ENCODE assay signal across 13 mouse cellular contexts in the genomic region with DNA sequence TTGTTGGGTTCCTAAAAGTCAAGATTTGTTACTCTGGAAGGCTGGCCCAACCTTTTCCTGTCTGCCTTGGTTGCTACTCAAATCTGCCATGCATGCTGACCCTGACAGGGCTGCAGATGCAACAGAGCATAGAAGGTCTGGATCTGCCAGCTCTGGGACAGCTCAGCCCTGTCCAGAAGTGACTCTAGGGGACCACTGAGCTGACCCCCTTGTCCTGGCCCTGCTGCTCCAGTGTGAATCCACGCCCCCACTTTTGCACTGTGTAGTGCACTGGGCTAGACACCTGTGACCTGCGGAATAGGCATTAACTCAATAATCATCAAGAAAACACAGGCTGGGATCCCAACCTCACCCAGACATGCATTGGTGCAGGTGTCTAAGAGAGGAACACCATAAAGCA. TPM values are rescaled to one million over a fixed set of nuclear protein-coding genes. Genes with fewer than 3 reads are reported as not detected.
DNase-seq lines count a peak whose midpoint lies in the region; ATAC-seq lines count a peak whose summit lies in the region.
"Had no signal": no experiment of that assay in that cellular context is flagged by ENCODE, and none has a peak within 500 bp of the region (broad histone marks: within the 10 kb centered on the region; RNA-seq: fewer than 3 reads in every experiment).

No protein-coding gene starts in this region.

- H3K27me3 ChIP-seq in forebrain, embryonic 14.5 days (replicated peaks; ENCODE audit: control insufficient read depth, insufficient read depth, low read length): no peaks in the 10 kb centered on the region
- no peaks in the 10 kb centered on the region for H3K27me3 ChIP-seq in forebrain, embryonic 10.5 days (ENCODE audit: poor library complexity, severe bottlenecking)
- no peaks in the 10 kb centered on the region for H3K27me3 ChIP-seq in hindbrain, embryonic 12.5 days
- H3K27me3 ChIP-seq in hindbrain, embryonic 10.5 days (ENCODE audit: insufficient read depth, poor library complexity, severe bottlenecking): no peaks in the 10 kb centered on the region
- no peaks in the 10 kb centered on the region for H3K27me3 ChIP-seq in midbrain, embryonic 12.5 days
- H3K27me3 ChIP-seq in midbrain, embryonic 11.5 days (ENCODE audit: control insufficient read depth, insufficient read depth, low read length): no peaks in the 10 kb centered on the region
- H3K27me3 ChIP-seq: embryonic facial prominence, embryonic 13.5 days had no signal

- H3K4me2 ChIP-seq in forebrain, embryonic 14.5 days (ENCODE audit: low read length): no peak overlapping the region
- no peak overlapping the region for H3K4me2 ChIP-seq in hindbrain, embryonic 12.5 days (replicated peaks)
- H3K4me2 ChIP-seq in midbrain, embryonic 12.5 days (replicated peaks): no peak overlapping the region
- no peak overlapping the region for H3K4me2 ChIP-seq in midbrain, embryonic 11.5 days
- H3K4me2 ChIP-seq: embryonic facial prominence, embryonic 13.5 days had no signal

- peak; percentile 18; the same call in 1 of the 2 replicates for ATAC-seq in forebrain, embryonic 14.5 days
- no peak for ATAC-seq in hindbrain, embryonic 12.5 days (ENCODE audit: low FRiP score)
- ATAC-seq in midbrain, embryonic 12.5 days (ENCODE audit: low FRiP score, low read depth): no peak
- ATAC-seq in midbrain, embryonic 11.5 days (ENCODE audit: low FRiP score): no peak

- no peaks in the 10 kb centered on the region for H3K9me3 ChIP-seq in forebrain, embryonic 14.5 days (replicated peaks; ENCODE audit: control insufficient read depth, low read length)
- no peaks in the 10 kb centered on the region for H3K9me3 ChIP-seq in forebrain, embryonic 10.5 days
- H3K9me3 ChIP-seq in hindbrain, embryonic 12.5 days (replicated peaks): no peaks in the 10 kb centered on the region
- no peaks in the 10 kb centered on the region for H3K9me3 ChIP-seq in hindbrain, embryonic 10.5 days
- no peaks in the 10 kb centered on the region for H3K9me3 ChIP-seq in midbrain, embryonic 12.5 days
- H3K9me3 ChIP-seq in midbrain, embryonic 11.5 days (ENCODE audit: control insufficient read depth, low read length): no peaks in the 10 kb centered on the region
- H3K9me3 ChIP-seq: embryonic facial prominence, embryonic 13.5 days had no signal

- H3K4me1 ChIP-seq in forebrain, embryonic 14.5 days (ENCODE audit: control insufficient read depth, insufficient read depth, low read length): peaks cover 9% of the 10 kb centered on the region
- peaks cover 12% of the 10 kb centered on the region; the same call in 1 of the 2 replicates for H3K4me1 ChIP-seq in forebrain, embryonic 10.5 days
- peaks cover 17% of the 10 kb centered on the region for H3K4me1 ChIP-seq in hindbrain, embryonic 12.5 days
- H3K4me1 ChIP-seq in hindbrain, embryonic 10.5 days (replicated peaks): peaks cover 26% of the 10 kb centered on the region
- peaks cover 12% of the 10 kb centered on the region for H3K4me1 ChIP-seq in midbrain, embryonic 12.5 days
- H3K4me1 ChIP-seq in midbrain, embryonic 11.5 days (ENCODE audit: control insufficient read depth, insufficient read depth, low read length): no peaks in the 10 kb centered on the region

- WGBS in forebrain, embryonic 14.5 days: 82% methylated on average over 2 of the region's 2 CpGs
- WGBS in forebrain, embryonic 10.5 days: 92% methylated on average over 2 of the region's 2 CpGs
- 80% methylated on average over 2 of the region's 2 CpGs for WGBS in hindbrain, embryonic 12.5 days
- 88% methylated on average over 2 of the region's 2 CpGs for WGBS in hindbrain, embryonic 10.5 days
- 100% methylated on average over 2 of the region's 2 CpGs for WGBS in midbrain, embryonic 12.5 days
- WGBS in midbrain, embryonic 11.5 days: 94% methylated on average over 2 of the region's 2 CpGs

- no peak for DNase-seq in forebrain, embryonic 14.5 days (ENCODE audit: low spot score)
- DNase-seq in forebrain, embryonic 10.5 days (ENCODE audit: extremely low spot score, low spot score): no peak
- no peak for DNase-seq in hindbrain, embryonic 10.5 days (ENCODE audit: low spot score)
- no peak for DNase-seq in midbrain, embryonic 11.5 days (ENCODE audit: low spot score, missing footprints)
- DNase-seq in right cerebral cortex, adult 2 months (ENCODE audit: low spot score in 2 of 2): no peak
- DNase-seq in liver: no peak
- DNase-seq: cerebellum, adult 9-11 months; lung, adult 18-20 months; thymus, postnatal 25 days had no signal

- H3K4me3 ChIP-seq in forebrain, embryonic 14.5 days (ENCODE audit: low read depth, low read length): no peak overlapping the region
- H3K4me3 ChIP-seq in forebrain, embryonic 10.5 days: no peak overlapping the region
- no peak overlapping the region for H3K4me3 ChIP-seq in hindbrain, embryonic 12.5 days
- H3K4me3 ChIP-seq in hindbrain, embryonic 10.5 days: no peak overlapping the region
- no peak overlapping the region for H3K4me3 ChIP-seq in midbrain, embryonic 12.5 days
- H3K4me3 ChIP-seq in midbrain, embryonic 11.5 days (ENCODE audit: low read depth, low read length): no peak overlapping the region
- H3K4me3 ChIP-seq: embryonic facial prominence, embryonic 13.5 days had no signal

- no peak overlapping the region for H3K9ac ChIP-seq in forebrain, embryonic 14.5 days (ENCODE audit: low read length)
- no peak overlapping the region for H3K9ac ChIP-seq in hindbrain, embryonic 12.5 days
- no peak overlapping the region for H3K9ac ChIP-seq in midbrain, embryonic 12.5 days (replicated peaks)
- no peak overlapping the region for H3K9ac ChIP-seq in midbrain, embryonic 11.5 days (ENCODE audit: low read length)
- H3K9ac ChIP-seq: embryonic facial prominence, embryonic 13.5 days had no signal

- no peaks in the 10 kb centered on the region for H3K36me3 ChIP-seq in forebrain, embryonic 14.5 days (ENCODE audit: control insufficient read depth, insufficient read depth, low read length)
- H3K36me3 ChIP-seq in forebrain, embryonic 10.5 days (replicated peaks): no peaks in the 10 kb centered on the region
- no peaks in the 10 kb centered on the region for H3K36me3 ChIP-seq in hindbrain, embryonic 12.5 days
- H3K36me3 ChIP-seq in hindbrain, embryonic 10.5 days: no peaks in the 10 kb centered on the region
- H3K36me3 ChIP-seq in midbrain, embryonic 12.5 days: peaks cover 7% of the 10 kb centered on the region; the same call in 1 of the 2 replicates
- H3K36me3 ChIP-seq in midbrain, embryonic 11.5 days (ENCODE audit: control insufficient read depth, insufficient read depth, low read length): no peaks in the 10 kb centered on the region; the same call in 1 of the 2 replicates
- H3K36me3 ChIP-seq: embryonic facial prominence, embryonic 13.5 days had no signal

- 0 out of 2 replicates have a peak overlapping the region, but pooled peaks have one; percentile 11 for H3K27ac ChIP-seq in forebrain, embryonic 14.5 days (ENCODE audit: low read depth, low read length)
- H3K27ac ChIP-seq in forebrain, embryonic 10.5 days: no peak overlapping the region
- H3K27ac ChIP-seq in hindbrain, embryonic 12.5 days: 0 out of 2 replicates have a peak overlapping the region, but pooled peaks have one; percentile 31
- H3K27ac ChIP-seq in hindbrain, embryonic 10.5 days: no peak overlapping the region
- 0 out of 2 replicates have a peak overlapping the region, but pooled peaks have one; percentile 30 for H3K27ac ChIP-seq in midbrain, embryonic 12.5 days (replicated peaks)
- no peak overlapping the region for H3K27ac ChIP-seq in midbrain, embryonic 11.5 days (ENCODE audit: low read depth, low read length)
- H3K27ac ChIP-seq: embryonic facial prominence, embryonic 13.5 days had no signal

RNA-seq across cellular contexts. Expression of a gene that starts 27.2 kb away (rescaled TPM):
- polyA plus RNA-seq in forebrain, embryonic 14.5 days (2014; fragmentation: Nextera tagmentation; extraction: Ambion mirVana): 0.33 TPM in 1 of 2 replicates, not detected in the other
- polyA plus RNA-seq in forebrain, embryonic 10.5 days (2016; fragmentation: Nextera tagmentation; extraction: Ambion mirVana): not detected in 2 replicates
- 0.80 and 1.6 TPM in 2 replicates for polyA plus RNA-seq in hindbrain, embryonic 12.5 days (2016; fragmentation: Nextera tagmentation; extraction: Ambion mirVana)
- polyA plus RNA-seq in hindbrain, embryonic 10.5 days (2016; fragmentation: Nextera tagmentation; extraction: Ambion mirVana): 0.91 and 1.2 TPM in 2 replicates
- polyA plus RNA-seq in midbrain, embryonic 12.5 days (2016; fragmentation: Nextera tagmentation; extraction: Ambion mirVana): 2.9 and 3.0 TPM in 2 replicates
- polyA plus RNA-seq in midbrain, embryonic 11.5 days (2014; fragmentation: Nextera tagmentation; extraction: Ambion mirVana): 2.0 and 2.3 TPM in 2 replicates
- polyA plus RNA-seq: liver, adult 2 months had no signal

Comparison
In these comparisons a context has a peak if more than half of its experiments do, and no peak if none do; other contexts are left out.
1. H3K27ac ChIP-seq: peak in forebrain, embryonic 14.5 days (single experiment), hindbrain, embryonic 12.5 days (single experiment) and midbrain, embryonic 12.5 days (single experiment); none in forebrain, embryonic 10.5 days (single experiment), hindbrain, embryonic 10.5 days (single experiment) and midbrain, embryonic 11.5 days (single experiment).